Mouse (Mus musculus): ENCODE measurements around the gene Wee1. TPM values are rescaled to one million over a fixed set of nuclear protein-coding genes. Genes with fewer than 3 reads are reported as not detected.
"Not testable (repeated sequence)": the region's sequence is repeated elsewhere in the genome, so short reads cannot be mapped to it uniquely, and the experiment has no call there.

Wee1 gene
- polyA plus RNA-seq, 1 experiment = 13.5 TPM

DNA sequence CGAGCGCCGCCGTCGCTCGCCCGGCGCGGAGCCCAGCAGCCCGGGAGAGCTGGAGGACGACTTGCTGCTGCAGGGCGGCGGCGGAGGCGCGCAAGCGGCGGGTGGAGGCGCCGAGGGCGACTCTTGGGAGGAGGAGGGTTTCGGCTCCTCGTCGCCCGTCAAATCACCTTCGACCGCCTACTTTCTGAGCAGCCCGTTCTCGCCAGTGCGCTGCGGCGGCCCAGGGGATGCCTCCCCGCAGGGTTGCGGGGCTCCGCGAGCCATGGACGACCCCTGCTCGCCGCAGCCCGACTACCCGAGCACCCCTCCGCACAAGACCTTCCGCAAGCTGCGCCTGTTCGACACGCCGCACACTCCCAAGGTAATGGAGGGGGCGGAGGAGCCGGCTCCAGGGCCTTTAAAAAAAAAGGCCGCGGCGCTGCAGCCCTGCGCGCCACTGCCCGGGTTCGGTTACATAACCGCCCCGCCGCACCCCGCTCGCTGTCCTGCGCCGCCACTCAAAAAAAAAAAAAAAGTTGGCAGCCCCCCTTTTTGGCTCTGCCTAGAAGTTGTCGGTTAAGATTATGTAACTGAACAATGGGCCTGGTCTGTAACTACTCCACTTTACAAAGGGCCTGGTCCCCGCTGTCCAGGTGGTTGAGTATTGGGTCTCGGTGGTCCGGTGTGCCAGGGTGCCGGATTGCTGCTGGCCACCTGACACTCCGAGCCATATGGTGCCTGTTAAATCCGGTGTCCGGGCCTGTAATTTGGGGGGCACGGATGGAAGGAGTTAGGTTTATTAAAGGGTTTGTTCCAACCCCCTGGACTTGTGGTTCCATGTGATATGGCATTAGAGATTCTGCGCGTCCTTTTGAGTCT lies 948 bp downstream of the Wee1 start:
- peak; percentile 63 for DNase-seq (ENCODE audit: low spot score)

GRCm38 (mm10) chr7:110123844-110124555 lies 2.2 kb downstream of the Wee1 start:
- DNase-seq (ENCODE audit: low spot score) = no peak

DNA sequence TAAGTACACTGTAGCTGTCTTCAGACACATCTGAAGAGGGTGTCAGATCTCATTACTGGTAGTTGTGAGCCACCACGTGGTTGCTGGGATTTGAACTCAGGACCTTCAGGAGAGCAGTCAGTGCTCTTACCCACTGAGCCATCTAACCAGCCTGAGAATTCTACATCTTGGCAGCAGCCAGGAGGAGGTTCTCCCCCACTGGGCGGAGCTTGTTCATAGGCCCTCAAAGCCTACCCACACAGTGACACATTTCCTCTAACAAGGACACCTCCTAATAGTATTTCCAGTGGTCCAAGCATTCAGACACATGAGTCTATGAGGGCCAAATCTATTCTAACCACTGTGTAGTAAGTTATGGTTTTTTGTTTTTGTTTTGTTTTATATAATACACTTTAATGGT lies 6.7 kb downstream of the Wee1 start:
- no peak for DNase-seq (ENCODE audit: low spot score)

DNA sequence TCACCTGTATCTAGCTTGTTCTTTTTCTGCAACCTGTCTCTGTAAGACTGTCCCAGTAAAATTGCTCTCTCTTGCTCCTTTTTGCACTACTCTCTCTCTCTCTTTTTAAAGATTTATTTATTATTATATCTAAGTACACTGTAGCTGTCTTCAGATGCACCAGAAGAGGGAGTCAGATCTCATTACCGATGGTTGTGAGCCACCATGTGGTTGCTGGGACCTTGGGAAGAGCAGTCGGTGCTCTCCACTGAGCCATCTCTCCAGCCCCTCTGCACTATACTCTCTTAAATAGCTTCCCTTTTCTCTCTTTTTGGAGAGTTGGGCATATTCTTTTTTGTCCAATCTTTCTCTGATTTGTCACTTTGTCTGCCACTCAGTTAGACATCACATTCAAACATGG lies 10.4 kb downstream of the Wee1 start:
- DNase-seq (ENCODE audit: low spot score) = not testable (repeated sequence)

GRCm38 (mm10) chr7:110133988-110134387 lies 12.1 kb downstream of the Wee1 start:
- no peak for DNase-seq (ENCODE audit: low spot score)

- no peak for DNase-seq (ENCODE audit: low spot score)
Measured at GRCm38 (mm10) chr7:110138538-110138937, 16.7 kb downstream of the Wee1 start.

- DNase-seq (ENCODE audit: low spot score) = no peak
Measured at GRCm38 (mm10) chr7:110143863-110144262, 22.0 kb downstream of the Wee1 start.

GRCm38 (mm10) chr7:110152891-110153290 lies 31.0 kb downstream of the Wee1 start:
- no peak for DNase-seq (ENCODE audit: low spot score)

DNA sequence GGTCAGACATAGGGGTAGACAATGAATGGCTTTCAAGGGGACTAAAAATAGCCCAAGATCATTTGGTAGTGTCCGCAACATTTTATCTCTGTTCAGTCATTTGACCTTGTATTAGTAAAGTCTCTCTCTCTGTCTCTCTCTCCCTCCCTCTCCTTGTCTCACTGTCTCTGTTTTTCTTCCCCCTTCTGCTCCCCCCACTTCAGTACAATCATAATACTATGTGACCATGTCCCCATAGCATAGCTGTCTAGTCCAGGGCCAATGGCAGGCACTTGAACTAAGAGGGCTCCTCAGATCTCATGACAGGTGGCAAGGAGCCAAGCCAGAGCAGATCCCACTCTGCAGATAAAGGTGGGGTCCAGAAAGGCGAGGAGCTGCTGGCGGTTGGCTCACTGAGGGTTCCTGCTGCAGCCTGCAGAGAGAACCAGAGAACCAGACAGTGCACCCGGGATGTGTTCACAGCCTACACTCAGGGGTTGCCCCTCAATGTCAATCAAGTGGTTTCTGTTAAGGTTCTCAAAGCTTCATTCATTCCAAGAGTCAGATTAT lies 34.9 kb downstream of the Wee1 start:
- no peak for DNase-seq (ENCODE audit: low spot score)

GRCm38 (mm10) chr7:110157261-110157910 lies 35.5 kb downstream of the Wee1 start:
- DNase-seq (ENCODE audit: low spot score) = no peak

- no peak for DNase-seq (ENCODE audit: low spot score)
Measured at GRCm38 (mm10) chr7:110158073-110158472, 36.2 kb downstream of the Wee1 start.

DNA sequence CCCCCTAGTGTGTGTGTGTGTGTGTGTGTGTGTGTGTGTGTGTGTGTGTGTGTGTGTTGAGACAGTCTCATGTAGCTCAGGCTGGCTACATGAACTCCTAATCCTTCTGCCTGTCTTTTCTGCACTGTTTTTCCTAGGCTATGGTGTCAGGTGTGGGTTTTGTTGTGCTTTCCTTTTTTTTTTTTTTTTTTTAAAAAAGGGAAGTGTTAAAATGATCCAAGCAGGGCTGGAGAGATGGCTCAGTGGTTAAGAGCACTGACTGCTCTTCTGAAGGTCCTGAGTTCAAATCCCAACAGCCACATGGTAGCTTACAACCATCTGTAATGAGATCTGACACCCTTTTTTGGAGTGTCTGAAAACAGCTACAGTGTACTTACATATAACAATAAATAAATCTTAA lies 38.3 kb downstream of the Wee1 start:
- not testable (repeated sequence) for DNase-seq (ENCODE audit: low spot score)

- no peak for DNase-seq (ENCODE audit: low spot score)
Measured at GRCm38 (mm10) chr7:110160601-110161000, 38.8 kb downstream of the Wee1 start.

DNA sequence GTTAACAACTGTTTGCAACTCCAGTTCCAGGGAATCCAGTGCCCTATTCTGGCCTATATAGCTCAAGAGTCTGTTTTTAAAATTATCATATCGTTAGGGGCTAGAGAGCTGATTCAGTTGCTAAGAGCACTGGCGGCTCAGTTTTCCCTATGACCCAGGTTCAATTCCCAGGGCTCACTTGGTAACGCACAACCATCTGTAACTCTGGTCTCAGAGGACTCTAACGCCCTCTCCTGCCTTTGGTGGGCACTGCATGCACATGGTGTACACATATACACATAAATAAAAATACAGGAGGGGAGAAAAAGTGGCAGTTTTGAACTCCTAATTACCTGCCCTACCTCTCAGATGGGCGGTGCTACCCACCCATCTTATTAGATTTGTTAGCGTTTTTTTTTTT lies 41.2 kb downstream of the Wee1 start:
- DNase-seq (ENCODE audit: low spot score) = no peak

DNA sequence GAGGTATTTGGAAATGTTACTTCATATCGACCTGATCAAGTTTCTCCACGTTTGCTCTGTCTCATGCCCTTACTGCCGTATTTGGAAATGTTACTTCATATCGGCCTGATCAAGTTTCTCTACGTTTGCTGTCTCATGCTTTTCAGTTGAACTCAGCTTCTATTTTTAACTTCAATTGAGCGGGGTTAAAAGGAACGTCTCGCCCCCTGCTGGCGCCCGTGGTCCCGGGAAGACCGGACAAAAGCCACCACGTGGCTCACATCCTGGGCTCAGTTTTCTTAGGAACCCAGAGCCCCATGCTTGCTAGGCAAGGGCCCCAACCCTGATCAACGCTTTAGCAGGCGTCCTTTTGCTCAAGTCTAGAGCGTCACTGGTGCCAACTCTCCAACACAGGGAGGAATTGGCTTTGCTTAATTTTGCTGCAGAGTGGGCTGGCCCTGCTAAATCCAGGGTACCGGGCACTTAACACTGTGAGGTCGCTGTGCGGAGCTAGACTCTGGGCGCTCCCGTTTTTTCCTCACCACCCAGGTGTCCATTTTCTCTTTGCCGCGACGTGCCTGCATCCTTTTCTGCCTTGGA lies 42.3 kb downstream of the Wee1 start:
- DNase-seq (ENCODE audit: low spot score) = peak; percentile 73

GRCm38 (mm10) chr7:110164712-110165122 lies 42.9 kb downstream of the Wee1 start:
- DNase-seq (ENCODE audit: low spot score) = peak; percentile 89

- DNase-seq (ENCODE audit: low spot score) = no peak
Measured at GRCm38 (mm10) chr7:110166233-110166632, 44.4 kb downstream of the Wee1 start.

DNA sequence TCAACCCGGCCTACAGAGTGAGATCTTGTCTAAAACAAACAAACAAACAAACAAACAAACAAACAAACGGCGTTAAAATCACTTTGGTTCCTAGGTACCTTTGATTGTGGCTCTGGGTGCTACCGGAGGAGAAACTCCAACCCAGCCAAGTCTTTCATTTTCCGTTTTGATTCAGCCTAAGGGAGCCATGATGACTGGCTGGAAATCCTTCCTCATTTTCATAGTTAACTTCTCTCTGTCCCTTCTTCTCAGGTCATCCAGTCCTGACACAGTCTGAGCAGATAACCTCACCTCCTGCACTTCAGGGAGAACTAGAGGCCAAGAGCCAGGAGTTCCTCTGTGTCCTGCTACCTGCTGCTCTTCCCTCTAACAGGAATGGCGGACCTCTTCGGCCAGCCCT lies 57.4 kb downstream of the Wee1 start:
- DNase-seq (ENCODE audit: low spot score) = no peak

DNA sequence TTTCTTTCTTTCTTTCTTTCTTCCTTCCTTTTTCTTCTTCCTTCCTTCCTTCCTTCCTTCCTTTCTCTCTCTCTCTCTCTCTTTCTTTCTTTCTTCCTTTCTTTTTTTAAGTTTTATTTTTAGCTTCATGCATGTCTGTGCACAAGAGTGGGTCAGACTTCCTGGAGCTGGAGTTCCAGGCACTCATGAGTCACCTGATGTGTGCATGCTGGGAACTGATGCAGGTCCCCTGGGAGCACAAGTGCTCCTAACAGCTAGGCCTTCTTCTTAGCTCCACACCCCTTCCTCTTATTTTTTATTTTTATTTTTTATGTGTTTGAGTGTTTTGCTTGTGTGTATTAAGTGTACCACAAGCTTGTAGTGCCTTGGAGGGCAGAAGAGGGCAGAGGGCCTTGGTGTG lies 58.8 kb downstream of the Wee1 start:
- no peak for DNase-seq (ENCODE audit: low spot score)

- DNase-seq (ENCODE audit: low spot score) = no peak
Measured at GRCm38 (mm10) chr7:110181446-110181845, 59.6 kb downstream of the Wee1 start.

DNA sequence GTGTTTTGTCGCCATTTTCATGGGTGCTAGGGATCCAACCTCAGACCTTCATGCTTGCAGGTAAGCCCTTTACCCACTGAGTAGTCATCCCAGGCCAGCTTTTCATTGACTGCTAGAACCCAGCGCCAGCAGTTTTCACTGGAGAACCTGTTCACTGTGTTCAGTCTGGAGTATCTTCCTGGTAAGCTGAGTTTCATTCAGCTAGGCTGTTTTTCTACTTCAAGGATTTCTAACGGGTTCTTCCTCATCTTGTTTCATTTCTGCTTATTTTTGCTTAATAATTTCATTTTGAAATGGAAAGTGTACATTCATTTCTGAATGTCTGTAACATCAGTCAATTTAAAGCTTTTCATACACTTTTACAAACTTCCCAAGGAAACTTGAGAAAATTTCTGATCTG lies 62.8 kb downstream of the Wee1 start:
- no peak for DNase-seq (ENCODE audit: low spot score)

- DNase-seq (ENCODE audit: low spot score) = no peak
Measured at GRCm38 (mm10) chr7:110189951-110190350, 68.1 kb downstream of the Wee1 start.
